Mouse (Mus musculus): Measurements from ENCODE around the gene Galntl6. TPM values are rescaled to one million over a fixed set of nuclear protein-coding genes. Genes with fewer than 3 reads are reported as not detected.

The Galntl6 gene
- polyA plus RNA-seq, 1 experiment from 2014 or later, result 1.5 TPM

DNA sequence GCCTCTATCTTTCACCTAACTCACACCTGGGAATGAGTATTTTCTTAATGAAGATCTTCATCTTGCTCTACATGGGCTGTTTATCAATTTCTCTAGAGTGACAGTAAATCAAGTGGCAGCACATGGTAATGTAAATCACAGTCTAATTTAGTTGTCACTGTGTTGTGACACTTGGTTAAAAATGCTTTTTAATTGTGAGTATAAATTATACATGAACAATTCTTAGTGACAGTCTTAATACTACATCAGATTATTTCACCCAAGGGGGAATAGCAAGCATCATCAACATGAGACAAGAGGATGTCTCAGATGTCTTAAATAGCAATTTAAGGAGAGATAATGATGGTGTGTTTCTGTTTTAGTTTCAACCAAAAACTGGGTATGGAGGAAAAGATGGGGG lies 88.1 kb downstream of the Galntl6 start:
- Histone ChIP-seq H3K9me3 (replicated peaks) (no peaks in the 10 kb centered on the region), H3K27ac (no peak overlapping the region), H3K9ac (no peak overlapping the region), H3K4me3 (replicated peaks) (no peak overlapping the region), H3K27me3 (no peaks in the 10 kb centered on the region), H3K4me1 (no peaks in the 10 kb centered on the region), H3K4me2 (no peak overlapping the region), H3K36me3 (no peaks in the 10 kb centered on the region)
- ATAC-seq (replicated peaks; ENCODE audit: low FRiP score), result no peak

DNA sequence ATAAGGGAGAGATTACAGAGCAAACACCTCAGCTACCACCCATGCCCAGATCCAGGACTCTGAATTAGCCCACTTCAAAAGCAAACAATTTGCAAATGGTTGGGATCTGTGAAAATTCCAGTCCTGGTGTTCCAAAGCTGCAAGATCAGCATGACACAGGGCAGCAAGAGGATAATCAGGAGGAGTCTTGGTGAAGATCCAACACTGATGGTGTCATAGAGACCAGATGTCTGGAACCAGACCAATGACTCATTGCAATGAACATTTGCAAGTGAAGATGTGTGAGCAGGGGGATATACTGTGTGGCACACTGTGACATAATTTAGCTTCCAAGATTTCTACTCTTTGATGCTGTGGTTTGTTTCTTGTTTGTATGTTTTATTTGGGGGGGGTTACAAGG lies 107.2 kb downstream of the Galntl6 start:
- no peak overlapping the region for H3K4me3 ChIP-seq (replicated peaks)
- no peak overlapping the region for H3K4me2 ChIP-seq
- no peak for ATAC-seq (replicated peaks; ENCODE audit: low FRiP score)
- no peak overlapping the region for H3K27ac ChIP-seq
- H3K27me3 ChIP-seq, result no peaks in the 10 kb centered on the region
- no peaks in the 10 kb centered on the region for H3K4me1 ChIP-seq
- no peaks in the 10 kb centered on the region for H3K36me3 ChIP-seq
- H3K9me3 ChIP-seq (replicated peaks), result no peaks in the 10 kb centered on the region
- H3K9ac ChIP-seq, result no peak overlapping the region

DNA sequence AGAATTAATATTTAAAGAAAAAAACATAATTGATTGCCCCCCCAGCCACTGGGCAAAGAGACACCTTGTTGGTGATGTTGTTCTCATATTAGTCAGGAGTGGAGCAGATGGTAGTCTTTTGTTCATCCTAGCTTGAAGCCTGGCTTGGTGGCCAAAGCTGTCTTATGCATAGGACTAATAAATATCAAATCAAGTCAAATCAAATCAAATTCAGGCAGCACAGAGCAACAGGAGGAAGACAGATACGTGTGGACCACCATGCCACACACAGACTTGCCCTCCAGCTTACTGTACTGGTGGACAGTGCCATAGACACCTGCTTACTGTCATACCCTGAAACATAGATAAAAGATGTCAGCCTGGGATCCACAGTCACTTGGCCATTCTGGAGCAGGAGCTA lies 110.6 kb downstream of the Galntl6 start:
- no peak overlapping the region for H3K4me3 ChIP-seq (replicated peaks)
- no peaks in the 10 kb centered on the region for H3K9me3 ChIP-seq (replicated peaks)
- no peak for ATAC-seq (replicated peaks; ENCODE audit: low FRiP score)

DNA sequence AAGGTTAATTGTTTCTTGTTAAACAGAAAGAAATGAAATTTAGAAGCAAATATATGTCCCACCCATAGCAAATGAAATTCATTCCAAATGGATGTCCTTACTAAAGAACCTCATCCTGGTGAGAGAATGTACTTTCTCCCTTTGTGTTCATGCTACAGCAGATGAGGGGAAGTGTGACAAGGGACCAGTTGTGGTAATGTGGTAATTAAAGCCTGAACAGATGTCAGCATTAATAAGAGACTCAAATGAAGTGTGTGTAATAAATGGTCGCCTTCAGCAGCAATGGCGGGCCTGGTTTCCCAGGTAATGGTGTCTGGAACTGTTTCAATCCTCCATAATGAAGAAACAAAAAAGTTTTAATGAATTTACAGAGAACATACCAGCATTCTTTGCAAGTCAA lies 158.7 kb downstream of the Galntl6 start:
- H3K4me3 ChIP-seq (replicated peaks), result no peak overlapping the region
- no peaks in the 10 kb centered on the region for H3K4me1 ChIP-seq
- H3K4me2 ChIP-seq, result no peak overlapping the region
- no peaks in the 10 kb centered on the region for H3K27me3 ChIP-seq
- no peaks in the 10 kb centered on the region for H3K9me3 ChIP-seq (replicated peaks)
- no peak overlapping the region for H3K9ac ChIP-seq
- no peak for ATAC-seq (replicated peaks; ENCODE audit: low FRiP score)
- H3K36me3 ChIP-seq, result no peaks in the 10 kb centered on the region
- no peak overlapping the region for H3K27ac ChIP-seq
- 91% methylated on average over 2 of the region's 2 CpGs for WGBS

More for the DNA sequence above, 110.6 kb downstream of the Galntl6 start:
- no peaks in the 10 kb centered on the region for H3K4me1 ChIP-seq
- H3K36me3 ChIP-seq, result no peaks in the 10 kb centered on the region
- H3K27ac ChIP-seq, result no peak overlapping the region
- no peaks in the 10 kb centered on the region for H3K27me3 ChIP-seq
- no peak overlapping the region for H3K9ac ChIP-seq
- H3K4me2 ChIP-seq, result no peak overlapping the region
- 81% methylated on average over 1 of the region's 1 CpGs for WGBS

DNA sequence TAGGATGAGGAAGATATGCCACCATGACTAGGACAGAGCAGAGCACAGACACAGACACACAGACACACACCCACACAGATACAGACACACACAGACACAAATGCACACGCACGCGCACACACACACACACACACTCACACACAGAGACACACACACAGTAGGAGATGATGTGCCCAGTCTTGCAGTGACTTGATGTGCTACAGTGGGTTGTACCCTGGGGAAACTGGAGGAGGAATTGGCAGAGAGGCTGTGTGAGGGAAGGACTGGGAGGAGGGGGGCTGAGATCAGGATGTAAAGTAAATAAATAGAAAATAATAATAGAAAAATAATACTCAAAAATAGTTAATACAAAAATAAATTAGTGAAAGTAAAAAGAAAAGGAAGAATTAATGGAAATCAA lies 174.5 kb downstream of the Galntl6 start:
- no peaks in the 10 kb centered on the region for H3K27me3 ChIP-seq
- 97% methylated on average over 3 of the region's 3 CpGs for WGBS
- H3K9me3 ChIP-seq (replicated peaks), result no peaks in the 10 kb centered on the region
- no peak overlapping the region for H3K4me3 ChIP-seq (replicated peaks)
- peak; percentile 73; the same call in 1 of the 2 replicates for ATAC-seq (replicated peaks; ENCODE audit: low FRiP score)
- no peak overlapping the region for H3K4me2 ChIP-seq
- no peaks in the 10 kb centered on the region for H3K36me3 ChIP-seq
- H3K4me1 ChIP-seq, result no peaks in the 10 kb centered on the region
- H3K9ac ChIP-seq, result no peak overlapping the region
- H3K27ac ChIP-seq, result 0 out of 2 replicates have a peak overlapping the region, but pooled peaks have one; percentile 32

DNA sequence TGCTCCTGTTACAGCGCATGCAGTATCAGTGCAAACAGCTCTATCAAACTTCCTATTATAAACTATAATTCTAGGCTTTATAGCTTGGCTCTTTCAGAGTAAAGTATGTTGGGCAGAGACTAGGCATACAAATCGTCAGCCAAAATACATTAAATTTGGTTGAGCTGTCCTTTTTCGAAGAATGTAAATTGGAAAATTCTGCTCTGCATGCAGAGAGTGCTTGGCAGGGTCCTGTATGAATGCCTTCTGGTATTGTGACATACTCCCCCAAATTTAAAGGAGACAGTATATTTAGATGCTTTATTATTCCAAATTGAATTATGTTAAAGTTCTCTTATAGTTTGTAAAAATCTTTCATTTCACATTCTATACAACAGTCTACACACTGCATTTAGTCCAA lies 220.7 kb downstream of the Galntl6 start:
- Histone ChIP-seq H3K27ac (no peak overlapping the region), H3K4me3 (replicated peaks) (no peak overlapping the region), H3K4me1 (no peaks in the 10 kb centered on the region), H3K9ac (no peak overlapping the region), H3K36me3 (no peaks in the 10 kb centered on the region), H3K27me3 (no peaks in the 10 kb centered on the region), H3K4me2 (no peak overlapping the region), H3K9me3 (replicated peaks) (no peaks in the 10 kb centered on the region)
- ATAC-seq (replicated peaks; ENCODE audit: low FRiP score), result no peak
- WGBS, result 86% methylated on average over 3 of the region's 3 CpGs

DNA sequence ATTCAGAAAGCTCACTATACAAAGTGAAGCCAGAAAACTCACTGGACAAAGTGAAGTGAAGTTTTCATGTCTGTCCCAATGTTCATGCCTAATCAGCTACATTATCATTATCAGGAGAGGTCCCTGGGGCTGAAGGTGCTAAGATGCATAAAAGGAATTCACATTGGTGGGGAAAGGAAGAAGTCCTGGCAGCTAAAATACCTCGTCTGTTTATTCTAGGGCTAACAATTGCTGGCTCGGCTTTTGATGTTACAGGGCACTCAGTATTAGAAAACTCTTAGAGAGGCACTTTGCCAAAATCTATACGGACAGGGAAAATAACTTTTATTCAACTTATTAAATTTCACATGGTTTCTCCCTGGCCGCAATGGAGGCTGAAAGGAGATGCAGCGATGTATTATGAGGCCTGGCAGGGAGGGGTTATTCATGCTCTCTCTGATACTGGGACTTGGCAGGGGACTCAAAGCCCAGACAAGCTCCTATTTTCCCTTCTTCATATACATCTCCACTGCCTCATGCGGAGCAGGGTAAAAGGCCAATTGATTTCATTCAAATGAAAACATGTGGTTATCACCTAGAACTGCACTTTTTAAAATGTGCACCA lies 234.5 kb downstream of the Galntl6 start:
- H3K27me3 ChIP-seq, result no peaks in the 10 kb centered on the region
- H3K9me3 ChIP-seq (replicated peaks), result no peaks in the 10 kb centered on the region
- H3K9ac ChIP-seq, result no peak overlapping the region
- 47% methylated on average over 6 of the region's 6 CpGs for WGBS
- H3K4me1 ChIP-seq, result no peaks in the 10 kb centered on the region
- no peak overlapping the region for H3K4me2 ChIP-seq
- ATAC-seq (replicated peaks; ENCODE audit: low FRiP score), result no peak
- no peak overlapping the region for H3K4me3 ChIP-seq (replicated peaks)
- H3K27ac ChIP-seq, result no peak overlapping the region
- no peaks in the 10 kb centered on the region for H3K36me3 ChIP-seq

DNA sequence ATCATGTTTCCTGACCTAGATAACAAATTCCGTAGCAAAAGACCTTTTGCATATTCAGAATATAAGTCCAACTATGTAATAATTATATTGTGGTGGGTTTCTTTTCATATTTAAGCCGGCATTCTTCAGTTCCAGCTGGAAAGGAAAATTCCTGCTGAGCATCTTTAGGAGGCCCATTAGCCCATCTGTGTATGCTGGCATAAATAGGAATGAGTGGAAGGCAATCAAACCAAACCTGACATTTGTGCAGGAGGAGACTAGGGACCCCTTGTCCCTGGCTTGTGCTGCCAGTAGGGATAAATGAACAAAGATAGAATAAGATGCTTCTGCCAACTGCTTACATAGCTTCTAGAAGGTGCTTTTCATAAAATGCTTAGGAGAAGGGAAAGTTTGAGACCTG lies 243.4 kb downstream of the Galntl6 start:
- ATAC-seq (replicated peaks; ENCODE audit: low FRiP score), result no peak
- no peaks in the 10 kb centered on the region for H3K36me3 ChIP-seq
- H3K9ac ChIP-seq, result no peak overlapping the region
- H3K27me3 ChIP-seq, result no peaks in the 10 kb centered on the region
- no peak overlapping the region for H3K4me2 ChIP-seq
- H3K4me1 ChIP-seq, result no peaks in the 10 kb centered on the region
- H3K4me3 ChIP-seq (replicated peaks), result no peak overlapping the region
- H3K27ac ChIP-seq, result no peak overlapping the region
- no peaks in the 10 kb centered on the region for H3K9me3 ChIP-seq (replicated peaks)
- 88% methylated on average over 2 of the region's 2 CpGs for WGBS

DNA sequence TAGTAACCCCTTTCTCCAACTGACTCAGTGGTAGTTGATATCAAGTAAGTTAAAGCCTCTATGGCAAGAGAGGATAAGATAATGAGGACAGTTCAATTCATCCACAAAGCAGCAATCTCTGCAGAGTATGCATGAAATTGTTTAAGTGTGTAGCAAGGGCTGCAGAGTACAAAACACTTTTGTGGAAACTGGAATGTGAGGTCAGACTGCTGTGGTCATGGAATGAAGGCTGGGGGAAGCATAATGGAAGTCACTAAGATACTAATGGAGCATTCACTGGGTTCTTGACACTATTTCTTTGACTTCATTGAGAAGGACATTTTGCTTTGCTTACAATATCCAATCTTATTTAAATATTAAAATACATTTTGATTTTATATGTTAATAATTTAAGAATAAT lies 252.4 kb downstream of the Galntl6 start:
- H3K4me2 ChIP-seq, result no peak overlapping the region
- no peak for ATAC-seq (replicated peaks; ENCODE audit: low FRiP score)
- H3K4me1 ChIP-seq, result no peaks in the 10 kb centered on the region
- H3K4me3 ChIP-seq (replicated peaks), result no peak overlapping the region
- no peaks in the 10 kb centered on the region for H3K9me3 ChIP-seq (replicated peaks)
- H3K36me3 ChIP-seq, result no peaks in the 10 kb centered on the region
- no peak overlapping the region for H3K27ac ChIP-seq
- H3K9ac ChIP-seq, result no peak overlapping the region
- H3K27me3 ChIP-seq, result no peaks in the 10 kb centered on the region

DNA sequence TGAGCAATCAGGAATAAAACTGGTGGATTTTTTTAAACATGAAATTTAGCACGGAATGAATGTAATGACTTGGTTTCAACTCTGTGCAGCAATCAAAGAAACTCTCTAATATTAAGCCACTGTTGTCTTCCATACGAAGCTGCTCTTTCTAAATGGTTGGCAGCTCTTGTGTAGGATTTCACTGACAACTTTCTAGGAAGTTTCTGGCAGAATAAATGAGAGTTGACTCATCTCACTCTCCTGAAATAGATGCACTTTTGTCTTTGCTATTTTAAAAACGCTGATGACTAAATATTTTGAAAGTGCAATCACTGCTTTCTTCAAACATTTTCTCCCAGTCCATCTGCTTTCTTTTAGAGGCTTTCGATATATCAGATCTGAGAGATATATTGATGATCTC lies 256.8 kb downstream of the Galntl6 start:
- Histone ChIP-seq H3K27ac (no peak overlapping the region), H3K27me3 (no peaks in the 10 kb centered on the region), H3K4me3 (replicated peaks) (no peak overlapping the region), H3K4me2 (no peak overlapping the region), H3K36me3 (no peaks in the 10 kb centered on the region), H3K9ac (no peak overlapping the region), H3K4me1 (no peaks in the 10 kb centered on the region), H3K9me3 (replicated peaks) (no peaks in the 10 kb centered on the region)
- no peak for ATAC-seq (replicated peaks; ENCODE audit: low FRiP score)
- 82% methylated on average over 4 of the region's 4 CpGs for WGBS

DNA sequence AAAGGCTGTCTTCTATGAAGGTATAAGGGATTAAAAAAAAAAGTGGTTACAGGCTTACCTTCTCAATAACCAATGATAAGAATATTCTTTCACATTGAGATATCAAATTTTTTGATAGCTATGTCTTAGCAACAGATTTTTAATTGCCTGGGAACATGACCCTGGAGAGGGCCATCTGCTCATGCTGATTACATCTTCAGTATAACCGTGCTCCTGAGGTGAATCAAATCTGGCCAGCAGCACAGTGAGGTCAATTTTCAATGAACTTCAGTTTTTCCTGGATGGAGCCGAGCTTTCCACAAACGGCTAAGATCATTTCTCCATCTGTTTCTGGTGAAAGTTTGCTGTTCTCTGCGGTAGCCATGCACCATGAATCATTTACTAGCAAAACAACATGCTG lies 306.0 kb downstream of the Galntl6 start:
- no peaks in the 10 kb centered on the region for H3K9me3 ChIP-seq (replicated peaks)
- WGBS, result 38% methylated on average over 4 of the region's 4 CpGs
- H3K4me1 ChIP-seq, result no peaks in the 10 kb centered on the region
- no peak overlapping the region for H3K4me2 ChIP-seq
- no peaks in the 10 kb centered on the region for H3K27me3 ChIP-seq
- no peak overlapping the region for H3K27ac ChIP-seq
- no peak overlapping the region for H3K9ac ChIP-seq
- no peak for ATAC-seq (replicated peaks; ENCODE audit: low FRiP score)
- no peaks in the 10 kb centered on the region for H3K36me3 ChIP-seq
- H3K4me3 ChIP-seq (replicated peaks), result no peak overlapping the region

DNA sequence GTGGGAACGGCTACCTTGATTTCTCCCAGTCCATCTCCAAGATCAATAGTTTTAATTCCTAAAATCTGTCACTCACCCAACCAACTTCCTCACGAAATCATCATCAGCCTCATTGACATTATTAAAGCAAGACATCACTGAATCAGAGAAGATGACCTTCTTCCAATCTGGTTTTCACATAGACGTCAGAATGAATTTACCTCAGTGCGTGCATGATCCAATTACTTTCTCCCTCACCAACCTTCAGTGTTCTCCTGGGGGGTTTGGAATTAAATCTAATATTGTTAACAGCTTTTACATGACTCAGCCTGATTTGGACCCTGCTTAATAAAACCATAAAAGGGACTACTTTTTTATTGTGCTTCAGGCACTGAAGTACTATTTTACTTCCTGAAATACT lies 307.7 kb downstream of the Galntl6 start:
- Histone ChIP-seq H3K27ac (no peak overlapping the region), H3K4me1 (no peaks in the 10 kb centered on the region), H3K27me3 (no peaks in the 10 kb centered on the region), H3K4me2 (no peak overlapping the region), H3K9me3 (replicated peaks) (no peaks in the 10 kb centered on the region), H3K36me3 (no peaks in the 10 kb centered on the region), H3K9ac (no peak overlapping the region), H3K4me3 (replicated peaks) (no peak overlapping the region)
- ATAC-seq (replicated peaks; ENCODE audit: low FRiP score), result no peak
- WGBS, result 82% methylated on average over 4 of the region's 4 CpGs

DNA sequence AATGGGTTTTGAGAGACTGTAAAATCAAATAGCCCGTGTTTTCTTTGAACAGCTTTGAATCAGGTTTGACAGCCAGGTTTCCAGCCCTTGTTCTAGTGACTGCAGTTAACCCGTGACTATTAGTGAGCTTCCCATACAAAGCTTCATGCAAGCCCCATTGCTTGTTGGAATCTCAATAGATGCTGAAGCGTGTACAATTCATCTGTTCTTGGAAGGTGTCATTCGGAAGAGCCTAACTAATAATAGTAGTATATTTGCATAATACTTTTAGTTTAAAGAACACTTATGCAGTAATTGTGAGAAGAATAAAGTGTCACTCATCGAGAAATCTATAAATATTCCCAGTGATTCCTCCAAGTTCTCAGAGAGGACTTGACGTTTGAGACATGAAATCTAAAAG lies 314.6 kb downstream of the Galntl6 start:
- Histone ChIP-seq H3K4me1 (no peaks in the 10 kb centered on the region), H3K27ac (no peak overlapping the region), H3K9me3 (replicated peaks) (no peaks in the 10 kb centered on the region), H3K9ac (no peak overlapping the region), H3K4me2 (no peak overlapping the region), H3K36me3 (no peaks in the 10 kb centered on the region), H3K4me3 (replicated peaks) (no peak overlapping the region), H3K27me3 (no peaks in the 10 kb centered on the region)
- ATAC-seq (replicated peaks; ENCODE audit: low FRiP score), result no peak
- WGBS, result 84% methylated on average over 6 of the region's 6 CpGs

Measured in kidney, embryonic 15.5 days (tissue).